Mouse (Mus musculus): ENCODE results near the gene Tmem170b.
"Not testable (repeated sequence)": the region's sequence is repeated elsewhere in the genome, so short reads cannot be mapped to it uniquely, and the experiment has no call there.

Tmem170b gene

DNA sequence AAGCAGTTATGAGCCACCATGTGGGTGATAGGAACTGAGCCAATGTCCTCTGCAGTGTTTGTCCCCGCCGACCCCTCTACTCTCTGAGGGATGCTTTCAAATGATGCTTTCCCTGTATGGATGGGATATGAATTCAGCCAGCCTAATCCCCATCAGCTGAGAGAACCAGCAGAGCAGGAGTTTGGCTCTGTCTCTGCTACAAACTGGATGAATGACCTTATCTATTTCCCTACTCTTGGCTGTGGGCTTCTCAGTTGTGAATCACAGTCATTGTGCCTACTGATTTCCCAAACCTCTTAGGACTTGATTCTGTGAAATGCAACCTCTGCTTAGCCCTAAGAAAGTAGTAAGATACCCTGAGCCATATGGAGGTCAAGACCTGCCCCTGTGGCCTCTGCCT is 64.2 kb downstream of the Tmem170b start:
- no peak for DNase-seq (ENCODE audit: low spot score in 2 of 2)

DNA sequence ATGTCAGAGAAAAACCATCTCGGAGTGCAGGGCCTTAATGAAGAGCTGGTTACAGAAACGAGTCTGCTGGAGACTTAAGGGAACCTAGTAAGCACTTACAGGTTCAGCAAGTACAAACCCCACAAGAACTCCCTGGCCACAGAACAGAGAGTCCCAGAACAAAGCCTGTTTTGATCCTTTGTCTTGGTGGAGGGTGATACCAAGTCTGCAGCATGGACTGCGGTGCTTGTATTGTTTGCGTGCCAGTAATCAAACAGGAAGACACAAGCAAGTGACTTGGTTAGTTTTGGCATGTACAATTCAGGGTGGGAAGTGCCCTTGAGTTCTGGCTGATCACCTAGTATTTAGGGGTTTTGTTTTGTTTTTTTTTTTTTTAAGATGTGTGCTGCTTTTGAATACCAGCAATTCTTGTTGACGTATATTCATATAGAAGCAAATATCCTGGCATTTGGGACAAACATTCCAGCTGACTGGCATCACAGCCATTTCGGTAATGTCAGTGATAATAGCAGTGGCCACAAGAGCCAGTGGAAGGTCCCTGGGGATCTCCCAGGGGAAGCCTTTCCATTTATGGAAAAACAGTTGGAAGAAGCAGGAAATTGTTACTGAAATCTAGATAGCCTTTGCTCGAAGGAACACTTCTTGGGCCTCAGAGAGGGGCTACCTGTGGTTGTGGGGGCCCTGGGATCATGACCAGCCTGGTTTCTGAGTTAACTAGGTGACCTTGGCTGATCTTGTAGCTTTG is 64.9 kb downstream of the Tmem170b start:
- no peak for DNase-seq (ENCODE audit: low spot score in 2 of 2)

DNA sequence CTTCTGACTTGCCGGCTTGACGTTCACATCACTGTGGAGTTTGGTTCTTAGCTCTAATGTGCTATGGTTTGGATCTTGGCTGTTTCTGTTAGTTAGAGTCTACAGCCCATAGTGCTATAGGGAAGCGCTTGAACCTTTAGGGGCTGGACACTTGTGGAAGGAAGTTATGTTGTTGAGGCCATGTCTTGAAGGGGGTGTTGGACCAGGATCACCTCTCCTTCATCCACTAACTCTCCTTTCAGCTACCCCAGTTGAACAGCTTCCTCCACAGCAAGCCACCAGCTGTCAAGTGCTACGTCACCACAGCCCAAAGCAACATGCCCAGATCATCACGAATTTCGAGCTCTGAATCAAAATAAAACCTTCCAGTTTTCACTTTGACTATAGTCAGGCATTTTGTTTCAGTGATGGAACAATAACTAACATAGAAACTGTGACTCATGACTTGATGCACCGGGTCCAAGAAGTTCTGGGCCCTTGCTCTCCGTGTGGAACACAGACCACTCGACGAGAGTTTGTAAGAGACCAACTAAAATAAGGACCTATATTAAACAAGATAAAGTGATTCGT is 65.5 kb downstream of the Tmem170b start:
- no peak for DNase-seq (ENCODE audit: low spot score in 2 of 2)

DNA sequence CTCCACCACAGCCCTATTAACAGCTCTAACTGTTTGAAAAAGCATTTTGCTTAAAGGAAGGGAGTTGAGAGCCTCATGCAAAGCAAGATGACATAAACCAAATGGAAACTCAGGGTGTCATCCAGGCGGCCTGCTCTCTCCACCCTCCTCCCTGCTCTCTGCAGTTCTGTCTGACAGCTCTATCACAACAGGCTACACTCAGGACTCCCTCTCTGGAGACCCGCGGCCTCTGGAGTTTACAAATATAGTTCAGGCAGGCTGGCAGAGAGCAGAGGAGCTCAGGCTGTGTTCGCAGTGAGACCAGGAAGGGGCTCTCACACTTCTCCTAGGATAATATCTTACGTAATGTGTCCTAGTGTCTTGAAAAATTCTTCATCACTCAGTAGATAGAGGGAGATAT is 67.2 kb downstream of the Tmem170b start:
- not testable (repeated sequence) for DNase-seq (ENCODE audit: low spot score in 2 of 2)

DNA sequence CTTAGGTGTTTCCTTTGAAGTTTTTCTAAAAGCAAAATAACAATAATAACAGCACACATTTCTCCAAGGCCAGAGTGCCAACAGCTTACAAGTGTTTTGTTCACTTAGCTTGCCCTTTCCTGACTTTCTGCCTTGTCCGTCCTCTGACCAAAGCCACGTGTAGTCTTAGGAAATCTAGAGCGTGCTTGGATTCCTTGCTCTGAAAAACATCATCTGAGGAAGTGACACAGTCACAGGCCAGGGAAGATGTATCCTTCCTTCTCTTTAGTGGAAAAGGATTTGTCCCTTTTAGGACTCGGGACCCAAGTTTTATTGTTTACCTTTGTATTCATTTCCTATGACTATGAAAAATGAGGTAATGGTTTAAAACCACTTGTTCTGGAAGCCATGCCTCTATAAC is 67.8 kb downstream of the Tmem170b start:
- no peak for DNase-seq (ENCODE audit: low spot score in 2 of 2)

DNA sequence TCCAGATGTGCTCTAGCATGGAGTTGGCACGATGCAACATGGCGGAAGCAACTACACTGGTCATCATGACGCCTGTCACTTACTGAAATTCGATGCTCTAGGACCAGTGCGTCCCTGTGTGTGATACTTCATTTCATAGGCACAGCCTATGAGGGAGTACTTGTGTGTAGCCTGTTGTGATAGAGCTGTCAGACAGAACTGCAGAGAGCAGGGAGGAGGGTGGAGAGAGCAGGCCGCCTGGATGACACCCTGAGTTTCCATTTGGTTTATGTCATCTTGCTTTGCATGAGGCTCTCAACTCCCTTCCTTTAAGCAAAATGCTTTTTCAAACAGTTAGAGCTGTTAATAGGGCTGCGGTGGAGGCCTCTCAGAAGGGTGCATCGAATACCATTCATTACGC is 68.9 kb downstream of the Tmem170b start:
- not testable (repeated sequence) for DNase-seq (ENCODE audit: low spot score in 2 of 2)

DNA sequence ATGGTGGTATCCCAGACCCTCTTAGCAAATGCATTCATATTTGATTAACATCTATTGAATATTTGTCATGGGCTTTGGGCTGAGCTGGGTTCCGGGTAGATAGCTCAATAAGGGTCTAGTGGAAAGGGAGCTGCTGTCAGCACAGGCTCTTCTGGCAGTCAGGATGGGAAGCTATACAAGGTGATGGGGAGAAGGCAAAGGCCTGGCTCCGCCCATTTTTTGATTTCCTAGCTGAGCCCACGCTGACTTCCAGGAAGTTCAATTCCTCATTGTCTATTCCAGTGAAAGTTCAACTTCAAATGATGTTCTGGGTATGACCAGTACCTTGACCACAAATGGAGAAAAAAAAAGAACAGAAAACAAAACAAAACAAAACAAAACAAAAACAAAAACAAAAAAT is 69.8 kb downstream of the Tmem170b start:
- no peak for DNase-seq (ENCODE audit: low spot score in 2 of 2)

DNA sequence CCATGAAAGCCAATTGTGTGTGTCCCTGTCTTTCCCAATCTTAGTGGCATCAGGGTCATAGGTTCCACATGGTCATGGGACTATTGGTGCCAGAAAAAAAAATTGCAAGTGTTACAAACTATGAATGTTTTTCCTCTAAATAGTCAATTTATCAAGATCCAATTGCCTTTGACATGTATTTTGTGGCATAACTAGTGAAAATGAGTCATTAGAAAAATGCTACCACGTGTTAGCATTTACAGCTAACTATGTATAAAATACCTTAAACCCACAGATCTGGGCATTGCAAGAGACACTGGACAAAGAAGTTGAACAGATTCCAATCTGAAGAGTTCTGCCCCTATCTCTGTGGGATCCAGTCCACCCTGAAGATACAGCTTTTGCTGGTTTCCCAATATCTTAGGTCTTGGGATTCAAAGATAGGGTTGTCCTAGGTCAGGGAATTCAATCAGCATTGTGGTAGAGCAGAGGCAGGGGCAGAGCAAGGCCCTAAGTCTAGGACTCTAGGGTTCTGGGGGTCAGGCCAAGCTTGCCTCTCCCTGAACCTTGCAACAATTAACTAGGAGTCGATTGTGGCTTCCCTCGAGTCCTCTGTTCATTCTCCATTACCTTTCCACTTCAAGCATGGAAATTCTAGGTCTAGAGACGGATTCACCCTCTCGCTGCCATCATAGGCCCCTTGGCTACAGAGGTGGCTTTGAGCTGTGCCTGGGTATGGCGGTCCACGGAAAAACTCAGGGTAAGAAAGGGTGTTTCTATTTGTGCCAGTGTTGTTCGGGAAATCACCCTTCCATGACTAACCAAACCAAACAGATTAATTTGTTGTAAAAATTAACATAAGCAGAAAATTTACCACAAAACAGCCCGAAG is 70.5 kb downstream of the Tmem170b start:
- DNase-seq (ENCODE audit: low spot score in 2 of 2): no peak

DNA sequence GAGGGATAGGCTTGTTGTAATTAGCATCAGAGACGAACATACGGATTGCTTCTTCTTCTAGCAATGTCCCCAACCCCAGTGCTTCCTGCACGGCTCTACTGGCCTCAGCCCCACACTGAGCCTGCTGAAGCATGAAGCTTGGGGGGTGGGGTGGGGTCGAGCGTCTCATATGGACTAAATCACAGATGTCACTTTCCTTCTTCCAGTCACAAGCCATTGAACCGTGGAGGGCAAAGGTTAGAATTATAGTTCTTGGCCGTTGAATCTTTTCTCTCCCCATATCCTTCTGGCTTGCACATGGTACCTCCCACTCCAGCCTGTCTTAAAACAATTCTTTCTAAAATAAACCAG is 71.1 kb downstream of the Tmem170b start:
- no peak for DNase-seq (ENCODE audit: low spot score in 2 of 2)

DNA sequence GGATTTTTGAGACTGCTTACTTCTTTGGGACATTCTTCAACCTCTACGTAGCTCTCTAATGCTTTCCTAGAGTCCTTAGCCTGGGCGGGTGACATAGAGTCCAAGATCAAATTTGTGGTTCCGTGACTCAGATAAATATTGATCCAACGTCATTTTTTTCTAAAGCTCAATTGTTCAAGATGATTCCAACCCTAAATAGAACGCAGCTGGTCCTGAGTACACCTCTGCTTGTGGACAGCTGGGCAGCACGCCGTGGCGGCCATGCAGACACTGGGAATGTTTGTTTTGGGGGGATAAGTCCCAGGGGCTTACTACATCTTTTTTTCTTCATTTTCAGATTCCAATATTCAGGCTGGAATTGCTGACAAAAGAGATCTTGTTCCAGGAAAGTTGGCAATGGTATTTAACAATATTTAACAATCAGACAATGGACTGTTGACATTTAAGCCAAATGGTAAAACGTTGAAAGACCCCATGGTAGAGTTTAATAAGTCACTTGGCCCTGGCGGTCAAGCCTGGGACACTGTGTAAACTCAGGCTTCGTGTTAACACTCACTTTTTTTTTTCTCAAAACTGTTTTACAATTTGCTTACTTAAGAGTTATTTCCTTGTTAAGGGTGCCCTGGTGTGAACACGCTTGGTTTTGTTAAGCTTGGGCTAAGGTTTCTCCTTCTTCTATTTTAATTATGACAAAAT is 75.3 kb downstream of the Tmem170b start:
- no peak for DNase-seq (ENCODE audit: low spot score in 2 of 2)

DNA sequence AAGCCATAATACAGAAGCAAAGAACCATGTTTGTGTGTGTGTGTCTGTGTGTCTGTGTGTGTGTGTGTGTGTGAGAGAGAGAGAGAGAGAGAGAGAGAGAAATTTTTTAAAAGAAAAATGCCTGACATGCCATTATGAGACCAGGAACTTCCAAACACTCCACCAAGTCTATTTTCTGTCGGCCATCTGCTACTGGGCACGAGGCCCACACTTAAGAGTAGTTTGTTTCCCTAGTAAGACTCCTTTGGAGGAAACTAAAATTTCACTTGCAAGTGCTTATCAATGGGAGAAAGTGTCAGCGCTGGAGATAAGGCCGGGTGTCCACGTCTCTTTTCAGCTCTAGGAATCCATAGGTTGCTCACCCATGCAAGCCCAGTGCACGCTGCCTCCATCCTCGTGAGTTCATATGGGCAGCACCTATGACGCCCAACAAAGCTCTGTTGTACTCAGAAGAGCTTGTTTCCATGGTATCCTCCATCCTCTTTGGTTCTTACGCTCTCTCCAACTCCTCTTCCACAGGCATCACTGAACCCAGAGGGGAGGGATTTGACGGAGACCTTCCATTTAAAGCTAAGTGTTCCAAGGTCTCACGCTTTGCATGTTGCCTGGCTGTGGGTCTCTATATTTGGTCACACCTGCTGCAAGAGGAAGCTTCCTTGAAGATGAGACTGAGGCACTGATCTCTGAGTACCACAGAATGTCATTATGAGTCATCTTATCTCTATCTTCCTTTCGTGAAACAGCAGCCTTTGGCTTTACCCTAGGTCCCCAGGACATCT is 76.8 kb downstream of the Tmem170b start:
- DNase-seq (ENCODE audit: low spot score in 2 of 2): peak in 1 of 2 experiments; percentile 49

DNA sequence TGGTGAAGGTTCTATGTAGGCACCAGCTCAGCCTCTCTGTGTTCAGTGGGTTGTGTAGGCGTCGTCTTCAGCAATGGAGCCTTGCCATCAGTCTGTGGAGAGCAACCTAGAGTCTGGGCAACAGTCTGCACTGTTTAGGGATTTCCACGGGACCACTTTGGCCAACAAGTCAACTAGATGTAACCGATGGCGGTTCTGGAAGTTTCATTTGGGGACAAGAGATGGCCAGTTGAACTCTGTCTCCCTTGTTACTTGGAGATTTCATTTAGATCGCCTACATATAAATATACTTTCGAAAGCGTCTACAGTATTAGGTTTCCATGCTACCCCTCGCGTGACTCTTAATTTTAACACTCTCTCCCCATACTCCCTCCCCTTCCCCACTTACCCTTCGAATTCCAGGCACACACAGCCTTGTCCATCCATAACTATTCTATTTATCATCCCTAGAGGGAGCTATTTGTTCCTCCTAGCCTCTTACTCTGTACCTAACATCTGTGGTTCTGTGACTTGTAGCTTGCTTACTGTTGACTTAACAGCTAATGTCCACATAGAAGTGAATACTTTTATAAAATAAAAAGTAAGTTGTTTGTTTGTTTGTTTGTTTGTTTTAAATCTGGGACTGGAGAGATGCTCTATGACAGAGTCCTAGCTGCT is 77.8 kb downstream of the Tmem170b start:
- no peak for DNase-seq (ENCODE audit: low spot score in 2 of 2)

DNA sequence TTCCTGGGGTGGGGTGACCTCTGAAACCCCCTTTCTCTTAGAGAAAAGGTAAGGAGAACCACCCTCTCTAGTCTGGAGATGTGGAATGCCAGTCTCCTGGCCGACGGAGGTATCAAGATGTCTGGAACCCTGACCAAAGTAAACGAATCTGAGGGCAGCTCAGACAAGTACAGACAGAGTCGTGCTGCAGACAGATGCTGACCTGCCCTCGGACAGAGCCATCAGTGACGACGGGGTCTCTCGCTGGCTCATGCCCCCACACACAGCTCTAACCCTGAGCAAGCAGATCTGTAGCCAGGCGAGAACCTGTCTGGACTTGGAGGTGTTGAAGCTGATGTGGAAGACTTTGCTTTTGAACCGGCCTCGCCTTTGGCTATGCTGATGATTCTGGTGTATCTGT is 79.8 kb downstream of the Tmem170b start:
- no peak for DNase-seq (ENCODE audit: low spot score in 2 of 2)

DNA sequence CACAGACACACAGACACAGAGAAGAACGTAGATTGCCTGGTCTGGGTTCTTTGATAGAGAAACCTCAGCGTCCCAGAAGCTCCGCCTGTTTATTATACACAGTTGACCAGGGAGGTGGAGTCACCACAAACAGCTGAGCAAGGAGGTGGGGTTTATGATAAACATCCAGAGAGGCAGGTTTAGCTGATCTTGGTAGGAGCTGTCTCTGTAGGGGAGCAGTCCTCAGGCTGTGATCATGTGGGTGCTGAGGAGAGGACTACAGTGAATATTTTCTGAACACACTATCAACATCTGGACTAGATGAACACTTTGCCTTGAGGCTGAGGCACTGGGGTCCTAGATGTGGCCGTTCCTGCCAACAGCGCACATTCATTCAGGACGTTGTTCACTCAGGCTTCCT is 83.3 kb downstream of the Tmem170b start:
- DNase-seq (ENCODE audit: low spot score in 2 of 2): no peak

DNA sequence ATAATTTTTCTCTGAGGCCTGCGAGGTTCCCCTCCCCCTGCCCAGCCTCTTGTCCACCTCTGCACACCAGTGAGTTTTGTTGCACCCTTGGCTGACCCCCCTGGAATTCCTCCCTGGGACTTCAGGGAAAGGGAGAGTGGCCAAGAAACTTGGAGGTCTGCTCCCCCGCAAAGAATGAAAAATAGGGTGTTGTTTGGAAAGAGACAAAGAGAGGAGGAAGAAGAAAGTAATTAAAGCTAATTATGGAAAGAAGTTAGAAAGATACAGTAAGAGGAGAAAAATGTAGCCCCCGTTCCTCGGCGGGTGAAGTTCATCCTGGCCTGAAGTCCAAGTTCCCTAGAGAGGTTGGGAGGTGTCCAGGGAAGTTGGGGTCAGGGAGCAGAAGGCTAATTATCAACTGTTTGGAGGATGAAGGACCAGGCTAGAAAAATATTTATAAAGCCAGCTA is 83.9 kb downstream of the Tmem170b start:
- DNase-seq (ENCODE audit: low spot score in 2 of 2): no peak
